16 mouse cellular contexts compared by ENCODE assay signal in the genomic region with DNA sequence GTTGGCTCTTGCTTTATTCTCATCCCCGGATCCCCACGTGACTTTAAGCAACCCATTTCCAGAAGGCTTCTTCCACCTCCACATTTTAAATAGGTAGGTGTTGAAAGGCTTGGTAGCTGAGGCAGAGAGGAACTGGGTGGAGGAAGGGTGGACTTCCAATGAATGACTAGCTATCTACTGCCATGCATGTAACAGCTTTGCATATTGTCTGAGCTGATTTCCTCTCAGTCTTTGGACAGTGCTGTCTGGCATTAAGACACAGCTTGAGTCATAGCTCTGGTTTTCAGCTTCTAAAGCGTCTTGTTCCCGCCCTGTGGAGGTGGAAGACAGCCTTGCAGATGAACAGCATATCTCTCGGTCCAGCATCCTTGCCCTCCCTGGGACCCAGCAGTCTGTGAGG. TPM values are rescaled to one million over a fixed set of nuclear protein-coding genes. Genes with fewer than 3 reads are reported as not detected.
A peak's percentile ranks its signal among the peaks of the same experiment; 100 is the strongest.
DNase-seq lines count a peak whose midpoint lies in the region; ATAC-seq and TF ChIP-seq lines count a peak whose summit lies in the region.
"Had no signal": no experiment of that assay in that cellular context is flagged by ENCODE, and none has a peak within 500 bp of the region (broad histone marks: within the 10 kb centered on the region; RNA-seq: fewer than 3 reads in every experiment).

No protein-coding gene starts in this region.

- no peak overlapping the region for H3K4me2 ChIP-seq in stomach, embryonic 16.5 days (ENCODE audit: low read depth, low read length)
- no peak overlapping the region for H3K4me2 ChIP-seq in forebrain, postnatal 0 days (ENCODE audit: low read depth)
- H3K4me2 ChIP-seq: heart, embryonic 12.5 days; intestine, embryonic 15.5 days; neural tube, embryonic 15.5 days had no signal

- 71% methylated on average over 5 of the region's 5 CpGs for WGBS in stomach, embryonic 16.5 days
- WGBS in forebrain, postnatal 0 days, result 80% methylated on average over 5 of the region's 5 CpGs

- no peaks in the 10 kb centered on the region for H3K9me3 ChIP-seq in stomach, embryonic 16.5 days (replicated peaks; ENCODE audit: control insufficient read depth, low read length)
- no peaks in the 10 kb centered on the region for H3K9me3 ChIP-seq in forebrain, postnatal 0 days (ENCODE audit: low read length)
- H3K9me3 ChIP-seq: heart, embryonic 12.5 days; intestine, embryonic 15.5 days; neural tube, embryonic 15.5 days had no signal

- TF ChIP-seq CTCF in gastrocnemius, adult 2 months (IDR thresholded peaks at IDR 0.05), result no peak
- no peak for TF ChIP-seq CTCF in forebrain, postnatal 0 days (IDR thresholded peaks at IDR 0.05; ENCODE audit: low read depth)

- DNase-seq in gastrocnemius, adult 2 months, result no peak
- DNase-seq in gastrocnemius, postnatal 4 days (ENCODE audit: low spot score in 2 of 2), result no peak
- peak; percentile 31 for DNase-seq in right cerebral cortex, adult 18-20 months
- DNase-seq in right cerebral cortex, postnatal 4 days, result no peak
- no peak for DNase-seq in liver
- DNase-seq in forebrain, postnatal 0 days, result no peak
- DNase-seq: cerebellum, adult 9-11 months; heart, postnatal 4 days had no signal

- intact Hi-C loops in gastrocnemius, adult 2 months (cut with DNase I), result loop anchor here (2.0 to 5.0 kb wide), 2 partner anchors 51 to 66 kb away; no protein-coding TSS in a partner anchor

- peak overlapping the region; percentile 67 for H3K27ac ChIP-seq in gastrocnemius, adult 2 months
- peak overlapping the region; percentile 15; the same call in 1 of the 2 replicates for H3K27ac ChIP-seq in brown adipose tissue, adult 24 weeks (replicated peaks; ENCODE audit: low read depth, low read length)
- peak overlapping the region; percentile 3; the same call in 1 of the 2 replicates for H3K27ac ChIP-seq in stomach, embryonic 16.5 days (ENCODE audit: low read length)
- H3K27ac ChIP-seq in forebrain, postnatal 0 days (ENCODE audit: low read depth, low read length), result no peak overlapping the region
- H3K27ac ChIP-seq: intestine, embryonic 15.5 days; kidney, postnatal 0 days; liver, embryonic 14.5 days; neural tube, embryonic 15.5 days had no signal

- no peaks in the 10 kb centered on the region for H3K27me3 ChIP-seq in stomach, embryonic 16.5 days (ENCODE audit: control insufficient read depth, insufficient read depth, low read length)
- no peaks in the 10 kb centered on the region for H3K27me3 ChIP-seq in forebrain, postnatal 0 days (ENCODE audit: insufficient read depth, low read length)
- H3K27me3 ChIP-seq: heart, embryonic 12.5 days; intestine, embryonic 15.5 days; neural tube, embryonic 15.5 days had no signal

- peaks cover 61% of the 10 kb centered on the region for H3K4me1 ChIP-seq in brown adipose tissue, adult 24 weeks (ENCODE audit: control insufficient read depth, insufficient read depth, insufficient read length, low read length)
- H3K4me1 ChIP-seq in stomach, embryonic 16.5 days (ENCODE audit: control insufficient read depth, insufficient read depth, low read length), result peaks cover 46% of the 10 kb centered on the region
- H3K4me1 ChIP-seq in forebrain, postnatal 0 days (ENCODE audit: insufficient read depth), result no peaks in the 10 kb centered on the region

- no peaks in the 10 kb centered on the region for H3K36me3 ChIP-seq in stomach, embryonic 16.5 days (ENCODE audit: control insufficient read depth, insufficient read depth, low read length)
- no peaks in the 10 kb centered on the region for H3K36me3 ChIP-seq in forebrain, postnatal 0 days (ENCODE audit: insufficient read depth)
- H3K36me3 ChIP-seq: heart, embryonic 12.5 days; intestine, embryonic 15.5 days; neural tube, embryonic 15.5 days had no signal

- no peak overlapping the region for H3K4me3 ChIP-seq in gastrocnemius, adult 2 months
- no peak overlapping the region for H3K4me3 ChIP-seq in brown adipose tissue, adult 24 weeks (ENCODE audit: insufficient read depth, low read depth, low read length)
- no peak overlapping the region for H3K4me3 ChIP-seq in stomach, embryonic 16.5 days (replicated peaks; ENCODE audit: low read length)
- no peak overlapping the region for H3K4me3 ChIP-seq in forebrain, postnatal 0 days (ENCODE audit: low read depth, low read length)
- H3K4me3 ChIP-seq: heart, embryonic 12.5 days; intestine, embryonic 15.5 days; neural tube, embryonic 15.5 days had no signal

- ATAC-seq in stomach, embryonic 16.5 days (ENCODE audit: insufficient read depth, low FRiP score), result no peak
- no peak for ATAC-seq in forebrain, postnatal 0 days
- ATAC-seq: intestine, embryonic 15.5 days had no signal

- no peak overlapping the region for H3K9ac ChIP-seq in stomach, embryonic 16.5 days (ENCODE audit: low read length)
- H3K9ac ChIP-seq in forebrain, postnatal 0 days, result no peak overlapping the region
- H3K9ac ChIP-seq: heart, embryonic 12.5 days; intestine, embryonic 15.5 days; liver, embryonic 14.5 days; neural tube, embryonic 15.5 days had no signal

RNA-seq across cellular contexts. Expression of gene Myo1e, which starts 54.5 kb away (rescaled TPM):
- total RNA-seq in gastrocnemius, adult 2 months (2021), result 10 to 100 TPM in 1 of 2 experiments, 1 to 10 TPM in 1; 5.7 to 11.7 TPM
- total RNA-seq in gastrocnemius, postnatal 4 days (2021), result 10 to 100 TPM; 27.9 to 34.7 TPM
- polyA plus RNA-seq in brown adipose tissue, adult 24 weeks (2012; ENCODE audit: insufficient read depth, insufficient read length, missing spikeins), result 2.0 and 2.9 TPM in 2 replicates
- polyA plus RNA-seq in stomach, embryonic 16.5 days (2015; fragmentation: Nextera tagmentation; extraction: Ambion mirVana), result 34.3 and 37.1 TPM in 2 replicates
- total RNA-seq in forebrain, postnatal 0 days (2014; rRNA removed), result 4.6 and 6.2 TPM in 2 replicates
- 2.2 and 3.6 TPM in 2 replicates for polyA plus RNA-seq in forebrain, postnatal 0 days (2015; fragmentation: Nextera tagmentation; extraction: Ambion mirVana)
- total RNA-seq: megakaryocyte progenitor cell, adult 5-6 weeks had no signal
